Mouse (Mus musculus) intestine, embryonic 16.5 days (tissue): ENCODE data around the gene Lgals1. TPM values are rescaled to one million over a fixed set of nuclear protein-coding genes. Genes with fewer than 3 reads are reported as not detected.
"Not testable (repeated sequence)": the region's sequence is repeated elsewhere in the genome, so short reads cannot be mapped to it uniquely, and the experiment has no call there.

Experiments
- ATAC-seq: fragments of 200-750 bp; cut with Nextera tagmentation; 2 replicates; pipeline ENCODE4 v1.8.0; 2017; ENCODE audit warnings: moderate TSS enrichment, moderate library complexity
- H3K27ac ChIP-seq: fragments of 300-500 bp; sonication (generic); 2 replicates; pipeline ENCODE4 v1.5.1; 2014; ENCODE audit warnings: mild to moderate bottlenecking, low read length
- H3K27me3 ChIP-seq: fragments of 300-500 bp; sonication (generic); replicated peaks from 2 replicates; pipeline ENCODE4 v1.6.1; 2014; ENCODE audit warnings: low read length, control low read depth, mixed read lengths; ENCODE audit not compliant: control insufficient read depth, insufficient read depth
- H3K36me3 ChIP-seq: fragments of 300-500 bp; sonication (generic); 2 replicates; pipeline ENCODE4 v1.6.1; 2014; ENCODE audit warnings: low read length, control low read depth; ENCODE audit not compliant: control insufficient read depth, insufficient read depth
- H3K4me1 ChIP-seq: fragments of 300-500 bp; sonication (generic); 2 replicates; pipeline ENCODE4 v1.6.1; 2014; ENCODE audit warnings: low read length, control low read depth, mixed read lengths; ENCODE audit not compliant: control insufficient read depth, insufficient read depth
- H3K4me2 ChIP-seq: fragments of 300-500 bp; sonication (generic); 2 replicates; pipeline ENCODE4 v1.6.1; 2014; ENCODE audit warnings: low read depth, low read length, control low read depth
- H3K4me3 ChIP-seq: fragments of 300-500 bp; sonication (generic); 2 replicates; pipeline ENCODE4 v1.5.1; 2014; ENCODE audit warnings: mild to moderate bottlenecking, low read length
- H3K9ac ChIP-seq: fragments of 300-500 bp; sonication (generic); 2 replicates; pipeline ENCODE4 v1.6.1; 2014; ENCODE audit warnings: low read depth, low read length
- H3K9me3 ChIP-seq: fragments of 300-500 bp; sonication (generic); 2 replicates; pipeline ENCODE4 v1.6.1; 2016; ENCODE audit warnings: low read length, control low read depth; ENCODE audit not compliant: control insufficient read depth
- WGBS: fragments of 180-500 bp; shearing (Covaris S2); extraction: QIAGEN DNeasy Blood & Tissue Kit; methylation state at CpG from one replicate; pipeline ENCODE4 v1.1.7; 2014; 5-methylcytosine and 5-hydroxymethylcytosine counted together
- polyA plus RNA-seq: library from polyadenylated mRNA; unstranded; fragments of >200 nt; fragmentation: Nextera tagmentation; extraction: Ambion mirVana; gene quantifications from 2 replicates; pipeline ENCODE4 v1.2.1, GENCODE M21; 2015

The Lgals1 gene
- polyA plus RNA-seq, result 865 and 927 TPM in 2 replicates

- Histone ChIP-seq H3K4me3 (peak within 1 kb of the TSS; percentile 56), H3K9me3 (no peaks in the 10 kb centered on the region), H3K27ac (peak within 1 kb of the TSS; percentile 94), H3K4me2 (peak within 1 kb of the TSS; percentile 88), H3K36me3 (peaks cover 8% of the 10 kb centered on the region; the same call in 1 of the 2 replicates), H3K9ac (peak within 1 kb of the TSS; percentile 73), H3K4me1 (peaks cover 29% of the 10 kb centered on the region), H3K27me3 (no peaks in the 10 kb centered on the region)
- WGBS, result 5% methylated on average over 20 of the region's 20 CpGs
- peak; percentile 80 for ATAC-seq
Observed at GRCm38 (mm10) chr15:78926021-78926919, at the start of gene Lgals1. Gene Lgals1 (plus strand): TSS chr15:78926725.

- Histone ChIP-seq H3K4me3 (peak within 1 kb of the TSS; percentile 83), H3K4me2 (peak within 1 kb of the TSS; percentile 90), H3K4me1 (peaks cover 31% of the 10 kb centered on the region), H3K9me3 (no peaks in the 10 kb centered on the region), H3K27me3 (no peaks in the 10 kb centered on the region), H3K27ac (peak within 1 kb of the TSS; percentile 99), H3K9ac (peak within 1 kb of the TSS; percentile 90), H3K36me3 (peaks cover 8% of the 10 kb centered on the region; the same call in 1 of the 2 replicates)
- under 1% methylated on average over 58 of the region's 95 CpGs for WGBS
- ATAC-seq, result peak; percentile 92
Observed at GRCm38 (mm10) chr15:78876991-78877809, 49.3 kb upstream of the Lgals1 start, which contains the start of gene Gga1. Gene Gga1 (plus strand): TSS chr15:78877190.

- WGBS, result 0% methylated on average over 17 of the region's 17 CpGs
- Histone ChIP-seq H3K4me1 (peaks cover 29% of the 10 kb centered on the region), H3K9ac (peak overlapping the region; percentile 90), H3K27ac (peak overlapping the region; percentile 99), H3K36me3 (peaks cover 11% of the 10 kb centered on the region), H3K9me3 (no peaks in the 10 kb centered on the region), H3K4me3 (peak overlapping the region; percentile 83), H3K4me2 (peak overlapping the region; percentile 90), H3K27me3 (no peaks in the 10 kb centered on the region)
- ATAC-seq, result no peak
Observed at GRCm38 (mm10) chr15:78877810-78878390, 48.6 kb upstream of the Lgals1 start.

GRCm38 (mm10) chr15:78878792-78879516 lies 47.6 kb upstream of the Lgals1 start:
- H3K36me3 ChIP-seq, result peaks cover 20% of the 10 kb centered on the region
- peak overlapping the region; percentile 90 for H3K4me2 ChIP-seq
- 37% methylated on average over 7 of the region's 7 CpGs for WGBS

GRCm38 (mm10) chr15:78880432-78880831 lies 46.1 kb upstream of the Lgals1 start:
- ATAC-seq, result no peak
- WGBS, result 90% methylated on average over 8 of the region's 8 CpGs

More at GRCm38 (mm10) chr15:78878792-78879516, 47.6 kb upstream of the Lgals1 start:
- Histone ChIP-seq H3K9ac (peak overlapping the region; percentile 29; the same call in 1 of the 2 replicates), H3K4me3 (peak overlapping the region; percentile 2; the same call in 1 of the 2 replicates), H3K27ac (peak overlapping the region; percentile 48), H3K4me1 (peaks cover 29% of the 10 kb centered on the region)
- not testable (repeated sequence) for H3K9me3 ChIP-seq, ATAC-seq, H3K27me3 ChIP-seq

GRCm38 (mm10) chr15:78881828-78882227 lies 44.7 kb upstream of the Lgals1 start:
- WGBS, result 83% methylated on average over 3 of the region's 3 CpGs
- H3K4me3 ChIP-seq, result no peak overlapping the region
- H3K27me3 ChIP-seq, result no peaks in the 10 kb centered on the region
- H3K27ac ChIP-seq, result no peak overlapping the region
- peaks cover 17% of the 10 kb centered on the region for H3K4me1 ChIP-seq
- H3K9me3 ChIP-seq, result no peaks in the 10 kb centered on the region
- H3K9ac ChIP-seq, result no peak overlapping the region
- H3K36me3 ChIP-seq, result peaks cover 34% of the 10 kb centered on the region
- H3K4me2 ChIP-seq, result no peak overlapping the region
- no peak for ATAC-seq

More at GRCm38 (mm10) chr15:78880432-78880831, 46.1 kb upstream of the Lgals1 start:
- peaks cover 22% of the 10 kb centered on the region for H3K4me1 ChIP-seq
- H3K27me3 ChIP-seq, result no peaks in the 10 kb centered on the region
- no peak overlapping the region for H3K9ac ChIP-seq
- no peak overlapping the region for H3K4me3 ChIP-seq
- H3K9me3 ChIP-seq, result no peaks in the 10 kb centered on the region
- peaks cover 25% of the 10 kb centered on the region for H3K36me3 ChIP-seq
- H3K27ac ChIP-seq, result no peak overlapping the region
- no peak overlapping the region for H3K4me2 ChIP-seq

GRCm38 (mm10) chr15:78889401-78889853 lies 37.1 kb upstream of the Lgals1 start:
- H3K4me2 ChIP-seq, result no peak overlapping the region

GRCm38 (mm10) chr15:78892440-78892839 lies 34.1 kb upstream of the Lgals1 start:
- H3K4me1 ChIP-seq, result peaks cover 55% of the 10 kb centered on the region
- H3K27ac ChIP-seq, result no peak overlapping the region
- no peak for ATAC-seq

More at GRCm38 (mm10) chr15:78889401-78889853, 37.1 kb upstream of the Lgals1 start:
- Histone ChIP-seq H3K27me3 (no peaks in the 10 kb centered on the region), H3K4me3 (no peak overlapping the region), H3K4me1 (peaks cover 34% of the 10 kb centered on the region), H3K9me3 (no peaks in the 10 kb centered on the region), H3K36me3 (peaks cover 34% of the 10 kb centered on the region), H3K27ac (no peak overlapping the region), H3K9ac (0 out of 2 replicates have a peak overlapping the region, but pooled peaks have one; percentile 32)
- ATAC-seq, result peak; percentile 45; the same call in 1 of the 2 replicates
- WGBS, result 26% methylated on average over 13 of the region's 13 CpGs

More at GRCm38 (mm10) chr15:78892440-78892839, 34.1 kb upstream of the Lgals1 start:
- 0 out of 2 replicates have a peak overlapping the region, but pooled peaks have one; percentile 6 for H3K9ac ChIP-seq
- H3K4me2 ChIP-seq, result no peak overlapping the region
- H3K4me3 ChIP-seq, result no peak overlapping the region
- WGBS, result 30% methylated on average over 7 of the region's 7 CpGs
- H3K9me3 ChIP-seq, result no peaks in the 10 kb centered on the region
- H3K36me3 ChIP-seq, result peaks cover 19% of the 10 kb centered on the region; the same call in 1 of the 2 replicates
- H3K27me3 ChIP-seq, result no peaks in the 10 kb centered on the region
